Mouse (Mus musculus) embryonic facial prominence, embryonic 10.5 days (tissue): ENCODE measurements around the gene B9d2. TPM values are rescaled to one million over a fixed set of nuclear protein-coding genes. Genes with fewer than 3 reads are reported as not detected.
A peak's percentile ranks its signal among the peaks of the same experiment; 100 is the strongest.
"Not testable (repeated sequence)": the region's sequence is repeated elsewhere in the genome, so short reads cannot be mapped to it uniquely, and the experiment has no call there.

ENCODE experiments used
- DNase-seq: peaks from one replicate; pipeline ENCODE4 v3.0.0-alpha.2; 2017; ENCODE audit warnings: low spot score
- H3K27ac ChIP-seq: fragments of 300-500 bp; sonication (generic); replicated peaks from 2 replicates; pipeline ENCODE4 v1.5.1; 2016; ENCODE audit warnings: mild to moderate bottlenecking
- H3K27me3 ChIP-seq: fragments of 300-500 bp; sonication (generic); replicated peaks from 2 replicates; pipeline ENCODE4 v1.6.1; 2016; ENCODE audit warnings: low read depth, mild to moderate bottlenecking; ENCODE audit not compliant: poor library complexity, severe bottlenecking
- H3K36me3 ChIP-seq: fragments of 300-500 bp; sonication (generic); replicated peaks from 2 replicates; pipeline ENCODE4 v1.6.1; 2016; ENCODE audit warnings: mild to moderate bottlenecking, moderate library complexity
- H3K4me1 ChIP-seq: fragments of 300-500 bp; sonication (generic); 2 replicates; pipeline ENCODE4 v1.6.1; 2016
- H3K4me3 ChIP-seq: fragments of 300-500 bp; sonication (generic); 2 replicates; pipeline ENCODE4 v1.5.1; 2016; ENCODE audit warnings: mild to moderate bottlenecking, moderate library complexity
- H3K9me3 ChIP-seq: fragments of 300-500 bp; sonication (generic); 2 replicates; pipeline ENCODE4 v1.6.1; 2016; ENCODE audit warnings: mild to moderate bottlenecking
- WGBS: fragments of 180-500 bp; shearing (Covaris S2); methylation state at CpG from one replicate; pipeline ENCODE4 v1.1.7; 2016; 5-methylcytosine and 5-hydroxymethylcytosine counted together
- polyA plus RNA-seq: library from polyadenylated mRNA; unstranded; fragments of >200 nt; fragmentation: Nextera tagmentation; extraction: Ambion mirVana; gene quantifications from 2 replicates; pipeline ENCODE4 v1.2.1, GENCODE M21; 2016

B9d2 gene
- polyA plus RNA-seq, 1 experiment from 2014 or later, result 34.1 TPM

- H3K27me3 ChIP-seq, result peaks cover 6% of the 10 kb centered on the region
- H3K36me3 ChIP-seq, result peaks cover 38% of the 10 kb centered on the region
- 4% methylated on average over 7 of the region's 7 CpGs for WGBS
- H3K9me3 ChIP-seq, result no peaks in the 10 kb centered on the region
- H3K4me1 ChIP-seq, result peaks cover 60% of the 10 kb centered on the region
- peak overlapping the region; percentile 81 for H3K27ac ChIP-seq
- DNase-seq, result no peak
- H3K4me3 ChIP-seq, result peak overlapping the region; percentile 36
Observed at GRCm38 (mm10) chr7:25710519-25711130, 30.0 kb downstream of the B9d2 start.

- H3K4me1 ChIP-seq, result peaks cover 57% of the 10 kb centered on the region
Observed at GRCm38 (mm10) chr7:25711165-25711564, 30.6 kb downstream of the B9d2 start.

GRCm38 (mm10) chr7:25711731-25712197 lies 31.2 kb downstream of the B9d2 start:
- H3K4me3 ChIP-seq, result peak overlapping the region; percentile 26
- 16% methylated on average over 7 of the region's 7 CpGs for WGBS

More at GRCm38 (mm10) chr7:25711165-25711564, 30.6 kb downstream of the B9d2 start:
- peak overlapping the region; percentile 26 for H3K4me3 ChIP-seq
- DNase-seq, result no peak
- 64% methylated on average over 5 of the region's 5 CpGs for WGBS
- H3K9me3 ChIP-seq, result no peaks in the 10 kb centered on the region
- peak overlapping the region; percentile 75 for H3K27ac ChIP-seq
- peaks cover 44% of the 10 kb centered on the region for H3K36me3 ChIP-seq
- 0 out of 2 replicates have a peak, but pooled peaks cover under 1% of the 10 kb centered on the region for H3K27me3 ChIP-seq

GRCm38 (mm10) chr7:25712801-25713200 lies 32.2 kb downstream of the B9d2 start:
- WGBS, result 88% methylated on average over 9 of the region's 9 CpGs
- Histone ChIP-seq H3K4me3 (no peak overlapping the region), H3K27me3 (no peaks in the 10 kb centered on the region), H3K27ac (peak overlapping the region; percentile 75; the same call in 1 of the 2 replicates), H3K36me3 (peaks cover 52% of the 10 kb centered on the region), H3K9me3 (no peaks in the 10 kb centered on the region), H3K4me1 (peaks cover 49% of the 10 kb centered on the region)
- no peak for DNase-seq

More at GRCm38 (mm10) chr7:25711731-25712197, 31.2 kb downstream of the B9d2 start:
- H3K36me3 ChIP-seq, result peaks cover 50% of the 10 kb centered on the region
- peak; percentile 85 for DNase-seq
- H3K27ac ChIP-seq, result peak overlapping the region; percentile 75
- no peaks in the 10 kb centered on the region for H3K27me3 ChIP-seq
- H3K9me3 ChIP-seq, result no peaks in the 10 kb centered on the region
- peaks cover 54% of the 10 kb centered on the region for H3K4me1 ChIP-seq

GRCm38 (mm10) chr7:25714581-25714980 lies 34.0 kb downstream of the B9d2 start:
- H3K4me3 ChIP-seq, result no peak overlapping the region
- no peak overlapping the region for H3K27ac ChIP-seq
- peaks cover 49% of the 10 kb centered on the region for H3K4me1 ChIP-seq
- DNase-seq, result no peak
- peaks cover 54% of the 10 kb centered on the region for H3K36me3 ChIP-seq
- no peaks in the 10 kb centered on the region for H3K9me3 ChIP-seq
- WGBS, result 94% methylated on average over 8 of the region's 8 CpGs
- no peaks in the 10 kb centered on the region for H3K27me3 ChIP-seq

GRCm38 (mm10) chr7:25715731-25716271 lies 35.2 kb downstream of the B9d2 start:
- 97% methylated on average over 22 of the region's 22 CpGs for WGBS

GRCm38 (mm10) chr7:25717478-25717877 lies 36.9 kb downstream of the B9d2 start:
- Histone ChIP-seq H3K27ac (no peak overlapping the region), H3K4me1 (peaks cover 20% of the 10 kb centered on the region), H3K9me3 (no peaks in the 10 kb centered on the region), H3K36me3 (peaks cover 74% of the 10 kb centered on the region), H3K27me3 (no peaks in the 10 kb centered on the region), H3K4me3 (peak overlapping the region; percentile 72)
- no peak for DNase-seq
- WGBS, result 87% methylated on average over 3 of the region's 3 CpGs

More at GRCm38 (mm10) chr7:25715731-25716271, 35.2 kb downstream of the B9d2 start:
- peaks cover 37% of the 10 kb centered on the region for H3K4me1 ChIP-seq
- no peak overlapping the region for H3K4me3 ChIP-seq
- H3K36me3 ChIP-seq, result peaks cover 64% of the 10 kb centered on the region
- no peaks in the 10 kb centered on the region for H3K9me3 ChIP-seq
- no peak overlapping the region for H3K27ac ChIP-seq
- no peak for DNase-seq
- H3K27me3 ChIP-seq, result no peaks in the 10 kb centered on the region

- Histone ChIP-seq H3K36me3 (peaks cover 74% of the 10 kb centered on the region), H3K9me3 (no peaks in the 10 kb centered on the region), H3K27me3 (no peaks in the 10 kb centered on the region), H3K4me1 (peaks cover 16% of the 10 kb centered on the region), H3K4me3 (peak within 1 kb of the TSS; percentile 72), H3K27ac (peak within 1 kb of the TSS; percentile 85)
- WGBS, result 4% methylated on average over 32 of the region's 32 CpGs
- peak; percentile 91 for DNase-seq
Observed at GRCm38 (mm10) chr7:25718788-25719417, 38.3 kb downstream of the B9d2 start, which contains the start of gene Ccdc97. TSS of gene Ccdc97 (minus strand) at chr7:25719088.

- Histone ChIP-seq H3K27me3 (no peaks in the 10 kb centered on the region), H3K27ac (no peak overlapping the region), H3K4me1 (peaks cover 16% of the 10 kb centered on the region), H3K9me3 (no peaks in the 10 kb centered on the region), H3K36me3 (peaks cover 74% of the 10 kb centered on the region), H3K4me3 (peak overlapping the region; percentile 72; the same call in 1 of the 2 replicates)
- WGBS, result 62% methylated on average over 10 of the region's 10 CpGs
- peak; percentile 84 for DNase-seq
Observed at GRCm38 (mm10) chr7:25719761-25720610, 39.4 kb downstream of the B9d2 start.

GRCm38 (mm10) chr7:25720760-25721159 lies 40.2 kb downstream of the B9d2 start:
- 92% methylated on average over 5 of the region's 5 CpGs for WGBS
- Histone ChIP-seq H3K4me3 (no peak overlapping the region), H3K36me3 (peaks cover 74% of the 10 kb centered on the region), H3K4me1 (peaks cover 16% of the 10 kb centered on the region), H3K9me3 (no peaks in the 10 kb centered on the region), H3K27me3 (no peaks in the 10 kb centered on the region), H3K27ac (no peak overlapping the region)
- DNase-seq, result no peak

- not testable (repeated sequence) for H3K27ac ChIP-seq, H3K4me3 ChIP-seq, DNase-seq, H3K9me3 ChIP-seq, H3K27me3 ChIP-seq
- Histone ChIP-seq H3K4me1 (peaks cover 16% of the 10 kb centered on the region), H3K36me3 (peaks cover 74% of the 10 kb centered on the region)
Observed at GRCm38 (mm10) chr7:25721776-25722175, 41.2 kb downstream of the B9d2 start.

GRCm38 (mm10) chr7:25725886-25726285 lies 45.3 kb downstream of the B9d2 start:
- Histone ChIP-seq H3K36me3 (peaks cover 98% of the 10 kb centered on the region), H3K27ac (no peak overlapping the region), H3K9me3 (no peaks in the 10 kb centered on the region), H3K27me3 (no peaks in the 10 kb centered on the region), H3K4me3 (no peak overlapping the region), H3K4me1 (no peaks in the 10 kb centered on the region)
- no peak for DNase-seq
- 91% methylated on average over 19 of the region's 19 CpGs for WGBS
